Mouse (Mus musculus) embryonic facial prominence, embryonic 10.5 days (tissue): ENCODE measurements around the gene Rnf13. TPM values are rescaled to one million over a fixed set of nuclear protein-coding genes. Genes with fewer than 3 reads are reported as not detected.

Experiments
- DNase-seq: peaks from one replicate; pipeline ENCODE4 v3.0.0-alpha.2; 2017; ENCODE audit warnings: low spot score
- H3K27ac ChIP-seq: fragments of 300-500 bp; sonication (generic); replicated peaks from 2 replicates; pipeline ENCODE4 v1.5.1; 2016; ENCODE audit warnings: mild to moderate bottlenecking
- H3K27me3 ChIP-seq: fragments of 300-500 bp; sonication (generic); replicated peaks from 2 replicates; pipeline ENCODE4 v1.6.1; 2016; ENCODE audit warnings: low read depth, mild to moderate bottlenecking; ENCODE audit not compliant: poor library complexity, severe bottlenecking
- H3K36me3 ChIP-seq: fragments of 300-500 bp; sonication (generic); replicated peaks from 2 replicates; pipeline ENCODE4 v1.6.1; 2016; ENCODE audit warnings: mild to moderate bottlenecking, moderate library complexity
- H3K4me1 ChIP-seq: fragments of 300-500 bp; sonication (generic); 2 replicates; pipeline ENCODE4 v1.6.1; 2016
- H3K4me3 ChIP-seq: fragments of 300-500 bp; sonication (generic); 2 replicates; pipeline ENCODE4 v1.5.1; 2016; ENCODE audit warnings: mild to moderate bottlenecking, moderate library complexity
- H3K9me3 ChIP-seq: fragments of 300-500 bp; sonication (generic); 2 replicates; pipeline ENCODE4 v1.6.1; 2016; ENCODE audit warnings: mild to moderate bottlenecking
- WGBS: fragments of 180-500 bp; shearing (Covaris S2); methylation state at CpG from one replicate; pipeline ENCODE4 v1.1.7; 2016; 5-methylcytosine and 5-hydroxymethylcytosine counted together
- polyA plus RNA-seq: library from polyadenylated mRNA; unstranded; fragments of >200 nt; fragmentation: Nextera tagmentation; extraction: Ambion mirVana; gene quantifications from 2 replicates; pipeline ENCODE4 v1.2.1, GENCODE M21; 2016

Gene Rnf13
- polyA plus RNA-seq, 1 experiment from 2014 or later = 42.2 TPM

DNA sequence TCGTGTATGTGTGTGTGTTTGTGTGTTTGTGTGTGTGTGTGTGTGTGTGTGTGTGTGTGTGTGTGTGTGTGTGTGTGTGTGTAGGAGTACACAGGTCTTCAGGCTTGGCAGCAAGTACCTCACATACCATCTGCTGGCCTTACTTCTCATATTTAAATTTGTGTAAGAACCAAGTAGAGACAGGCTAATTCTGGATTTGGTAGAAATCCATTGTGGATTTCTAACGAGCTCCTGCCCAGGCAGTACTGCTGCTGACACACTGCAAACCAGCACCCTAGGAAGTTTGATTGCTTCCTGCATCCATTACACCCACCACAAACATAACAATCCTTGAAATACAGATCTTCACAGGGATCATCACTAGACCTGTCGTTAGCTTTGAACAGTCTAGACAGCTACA is 147.1 kb downstream of the Rnf13 start:
- H3K4me1 ChIP-seq = no peaks in the 10 kb centered on the region
- H3K36me3 ChIP-seq = no peaks in the 10 kb centered on the region
- H3K27me3 ChIP-seq = no peaks in the 10 kb centered on the region
- H3K9me3 ChIP-seq = no peaks in the 10 kb centered on the region
- H3K4me3 ChIP-seq = no peak overlapping the region
- no peak for DNase-seq
- 83% methylated on average over 3 of the region's 3 CpGs for WGBS
- no peak overlapping the region for H3K27ac ChIP-seq

Other genes with a start within 250 kb of the Rnf13 start
- 10.5 and 11.9 TPM in 2 replicates for gene Wwtr1, start 160.2 kb upstream of the Rnf13 start, polyA plus RNA-seq
- 96.5 and 99.4 TPM in 2 replicates for gene Commd2, start 84.3 kb upstream of the Rnf13 start, polyA plus RNA-seq
- gene Ankub1, start 43.3 kb upstream of the Rnf13 start, polyA plus RNA-seq = 0.12 and 0.24 TPM in 2 replicates
- 126 and 137 TPM in 2 replicates for gene Pfn2, start 112.0 kb downstream of the Rnf13 start, polyA plus RNA-seq